Mouse (Mus musculus): ENCODE results near the gene Gm12166.
"Not testable (repeated sequence)": the region's sequence is repeated elsewhere in the genome, so short reads cannot be mapped to it uniquely, and the experiment has no call there.

Gene Gm12166

DNA sequence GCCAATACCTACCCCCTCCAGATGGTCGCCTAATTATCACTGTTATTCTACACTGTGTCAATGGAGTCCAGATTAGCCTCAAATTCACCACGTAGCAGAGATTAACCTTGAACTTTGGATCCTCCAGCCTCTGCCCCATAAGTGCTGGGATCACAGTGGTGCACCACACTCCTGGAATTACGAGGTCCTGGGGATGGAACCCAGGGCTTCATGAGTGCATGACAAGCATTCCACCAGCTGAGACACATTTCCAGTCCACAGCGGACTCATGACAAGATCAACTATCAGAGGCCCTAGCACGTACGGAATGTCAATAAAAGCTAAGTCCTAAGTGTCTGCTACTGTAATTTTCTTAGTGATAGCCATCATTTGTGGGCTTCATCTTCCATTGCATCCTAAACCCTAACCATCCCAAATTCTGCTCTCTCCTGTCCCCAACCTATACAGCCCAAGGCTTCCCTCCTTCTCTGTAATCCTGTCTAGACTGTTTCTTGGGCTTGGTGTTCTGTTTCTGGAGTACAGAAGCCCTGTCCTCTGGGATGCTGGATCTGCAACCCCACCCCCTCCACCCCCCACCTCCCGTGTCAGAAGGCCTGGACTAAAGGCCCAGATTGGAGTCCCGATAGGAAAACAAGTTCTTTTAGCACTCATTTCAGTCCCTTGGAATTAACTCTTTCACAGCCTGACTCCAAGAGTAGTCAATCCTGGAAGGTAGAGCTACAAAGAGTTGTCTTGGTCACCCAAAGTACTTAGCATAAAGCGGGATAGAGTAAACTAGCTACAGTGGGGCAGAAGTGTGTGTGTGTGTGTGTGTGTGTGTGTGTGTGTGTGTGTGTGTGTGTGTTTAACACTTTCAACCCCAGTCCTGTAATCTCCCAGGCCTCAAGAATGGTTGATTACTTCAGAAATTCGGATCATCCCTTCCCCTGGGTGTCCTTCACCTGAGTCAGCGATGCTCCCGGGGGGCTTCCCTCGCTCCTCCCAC is 3.1 kb upstream of the Gm12166 start:
- DNase-seq: no peak

GRCm38 (mm10) chr11:46054311-46054710 is 2.2 kb upstream of the Gm12166 start:
- DNase-seq: no peak

DNA sequence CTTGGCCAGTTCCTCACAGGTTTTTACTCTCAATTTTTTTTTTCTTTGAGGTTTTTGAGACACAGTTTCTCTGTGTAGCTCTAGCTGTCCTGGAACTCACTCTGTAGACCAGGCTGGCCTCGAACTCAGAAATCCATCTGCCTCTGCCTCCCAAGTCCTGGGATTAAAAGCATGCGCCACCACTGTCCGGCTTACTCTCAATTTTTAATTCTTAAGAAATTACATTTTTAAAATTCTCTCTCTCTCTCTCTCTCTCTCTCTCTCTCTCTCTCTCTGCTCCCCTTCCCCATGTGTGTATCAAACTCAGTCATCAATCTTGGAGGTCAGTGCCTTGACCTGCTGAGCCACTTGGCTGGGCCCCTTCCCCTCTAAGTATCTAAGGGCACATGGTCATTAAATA is 1.3 kb upstream of the Gm12166 start:
- DNase-seq: not testable (repeated sequence)

- no peak for DNase-seq
Measured at GRCm38 (mm10) chr11:46047264-46047663, 4.9 kb downstream of the Gm12166 start.

DNA sequence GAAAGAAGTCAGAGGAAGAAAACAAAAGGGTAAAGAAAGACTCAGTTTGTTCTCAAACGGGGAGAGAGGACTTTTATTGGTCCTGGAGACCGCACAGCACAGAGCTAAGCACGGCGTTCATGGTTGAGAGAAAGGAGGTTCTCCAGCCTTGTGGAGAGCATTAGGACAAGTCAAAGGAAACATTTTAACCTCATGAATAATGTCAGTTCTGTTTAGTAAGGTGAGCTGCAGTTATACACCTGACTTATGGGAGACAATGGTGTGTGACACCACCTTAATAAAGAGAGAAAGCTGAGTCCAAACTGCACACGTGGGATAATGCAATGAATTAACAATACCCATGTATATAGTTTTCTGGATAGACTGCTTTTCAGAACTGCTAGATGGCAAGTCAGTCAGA is 7.3 kb downstream of the Gm12166 start:
- DNase-seq: no peak

DNA sequence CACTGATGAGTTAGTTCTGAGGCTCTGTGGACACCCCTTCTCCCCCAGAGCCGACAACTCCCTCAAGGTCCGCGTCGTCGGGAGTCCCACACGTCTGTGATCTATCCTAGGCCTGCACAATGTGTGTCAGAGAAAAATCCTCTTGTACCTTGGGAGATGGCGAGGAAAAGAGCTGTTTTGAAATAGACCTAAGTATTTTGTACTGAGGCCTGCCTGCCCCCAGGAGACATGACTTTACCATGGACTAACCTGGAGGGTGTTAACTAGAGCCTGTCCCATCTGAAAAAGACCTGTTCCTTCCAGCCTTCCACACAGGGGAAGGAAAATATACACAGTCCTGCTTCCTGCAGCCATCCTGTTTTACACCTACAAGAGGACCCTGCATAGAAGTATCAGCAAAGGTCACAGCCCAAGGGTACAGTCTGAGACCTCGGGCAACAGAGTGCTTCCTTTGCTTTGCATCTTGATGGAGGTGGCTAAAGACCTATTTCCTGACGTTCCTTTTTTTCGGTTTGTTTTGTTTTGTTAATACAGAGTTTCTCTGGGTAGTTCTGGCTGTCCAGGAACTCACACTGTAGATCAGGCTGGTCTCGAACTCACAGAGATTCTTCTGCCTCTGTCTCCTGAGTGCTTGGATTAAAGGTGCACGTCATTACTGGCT is 10.4 kb downstream of the Gm12166 start:
- DNase-seq: no peak

- no peak for DNase-seq
Measured at GRCm38 (mm10) chr11:46040841-46041556, 11.1 kb downstream of the Gm12166 start.

GRCm38 (mm10) chr11:46039335-46039734 is 12.8 kb downstream of the Gm12166 start:
- no peak for DNase-seq

DNA sequence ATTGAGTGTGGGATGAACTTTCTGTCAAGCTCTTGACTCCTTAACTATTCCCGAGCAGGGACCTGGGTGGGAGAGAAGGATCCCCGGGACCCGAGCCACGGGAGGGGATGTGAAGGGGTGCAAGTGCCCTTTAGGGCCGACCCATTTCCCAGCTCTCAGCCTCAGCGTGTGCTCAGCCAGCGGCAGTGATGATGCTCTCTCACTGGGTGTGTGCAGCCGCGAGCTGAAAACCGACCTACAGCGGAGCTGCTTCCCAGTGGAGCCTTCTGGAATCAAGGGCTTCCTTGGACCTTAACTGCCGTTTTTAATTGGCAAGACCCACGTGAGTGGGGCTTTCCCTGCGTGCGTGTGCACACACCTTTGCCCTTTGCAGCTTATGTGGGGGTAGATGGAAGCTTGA is 13.2 kb downstream of the Gm12166 start:
- no peak for DNase-seq

DNA sequence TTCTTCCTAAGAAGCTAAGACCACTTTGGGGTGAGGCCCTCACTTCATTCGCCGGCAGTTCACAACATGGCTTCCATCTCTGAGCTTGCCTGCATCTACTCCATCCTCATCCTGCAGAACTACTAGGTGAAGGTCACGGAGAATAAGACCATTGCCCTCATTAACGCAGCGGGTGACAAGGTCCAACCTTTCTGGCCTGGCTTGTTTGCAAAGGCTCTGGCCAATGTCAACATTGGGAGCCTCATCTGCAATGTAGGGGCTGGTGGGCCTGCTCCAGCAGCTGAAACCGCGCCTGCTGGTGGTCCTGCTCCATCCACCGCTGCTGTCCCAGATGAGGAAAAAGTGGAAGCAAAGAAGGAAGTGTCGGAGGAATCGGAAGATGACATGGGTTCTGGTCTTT is 15.7 kb downstream of the Gm12166 start:
- DNase-seq: no peak

- DNase-seq: no peak
Measured at GRCm38 (mm10) chr11:46032956-46033355, 19.2 kb downstream of the Gm12166 start.

DNA sequence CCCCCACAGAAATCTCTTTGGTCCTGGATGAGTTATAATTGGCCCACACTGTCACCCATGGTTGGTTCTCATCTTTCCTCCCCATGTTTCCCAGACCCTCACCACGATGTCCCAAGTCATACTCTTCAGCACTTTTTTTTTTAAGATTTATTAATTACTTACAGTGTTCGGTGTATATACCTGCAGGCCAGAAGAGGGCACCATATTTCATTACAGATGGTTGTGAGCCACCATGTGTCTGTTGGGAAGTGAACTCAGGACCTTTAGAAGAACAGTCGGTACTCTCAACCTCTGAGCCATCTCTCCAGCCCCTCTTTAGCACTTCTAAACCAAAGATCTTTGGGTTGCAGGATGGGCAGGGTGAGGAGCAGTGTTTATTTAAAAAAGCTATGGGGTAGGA is 20.7 kb downstream of the Gm12166 start:
- no peak for DNase-seq

DNA sequence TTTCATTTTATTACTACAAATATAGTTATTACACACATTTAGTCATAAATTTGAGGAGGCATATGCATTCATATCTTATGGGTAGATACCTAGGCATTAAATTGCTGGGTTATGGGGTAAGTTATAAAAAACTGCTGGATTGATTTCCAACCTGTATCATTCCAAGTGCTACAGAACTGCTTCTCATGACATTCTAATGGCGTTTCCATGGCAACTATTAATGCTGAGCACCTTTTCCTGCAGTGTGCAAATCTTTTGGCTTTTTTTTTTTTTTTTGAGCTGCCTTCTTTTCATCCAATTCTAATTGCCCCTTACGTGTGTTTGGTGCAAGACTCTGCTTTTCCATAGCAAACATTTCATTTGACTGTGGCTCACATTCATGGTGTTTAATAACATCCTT is 22.1 kb downstream of the Gm12166 start:
- DNase-seq: no peak

GRCm38 (mm10) chr11:46029485-46029884 is 22.6 kb downstream of the Gm12166 start:
- no peak for DNase-seq

GRCm38 (mm10) chr11:46027952-46028814 is 23.9 kb downstream of the Gm12166 start:
- DNase-seq: no peak

- no peak for DNase-seq
Measured at GRCm38 (mm10) chr11:46025962-46026392, 26.1 kb downstream of the Gm12166 start.

- no peak for DNase-seq
Measured at GRCm38 (mm10) chr11:46022983-46023382, 29.1 kb downstream of the Gm12166 start.

- DNase-seq: no peak
Measured at GRCm38 (mm10) chr11:46021850-46022249, 30.3 kb downstream of the Gm12166 start.

GRCm38 (mm10) chr11:46020246-46020645 is 31.9 kb downstream of the Gm12166 start:
- DNase-seq: no peak

DNA sequence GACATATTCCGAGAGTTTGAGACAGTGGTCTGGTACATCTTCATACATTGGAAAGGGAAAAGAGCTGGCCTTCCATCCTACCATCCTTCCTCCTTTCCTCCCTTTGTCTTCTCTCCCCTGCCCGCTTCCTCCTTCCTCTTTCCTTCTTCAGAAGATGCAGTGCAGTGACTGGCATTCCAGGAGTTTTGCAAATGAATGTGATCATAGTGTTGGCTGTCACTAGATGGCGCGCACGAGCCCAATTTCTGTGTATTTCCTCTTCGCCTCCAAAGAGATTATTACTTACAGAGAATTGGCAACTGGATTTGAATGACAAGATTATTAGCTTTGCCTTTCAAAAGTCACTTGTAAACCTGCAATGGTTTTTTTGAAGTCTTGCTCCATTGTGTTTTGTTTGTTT is 36.1 kb downstream of the Gm12166 start:
- peak; percentile 28 for DNase-seq

Data from cerebellum, adult 9-11 months (tissue).